Mouse (Mus musculus) neural tube, embryonic 15.5 days (tissue): Measurements from ENCODE around the gene Zfp974. TPM values are rescaled to one million over a fixed set of nuclear protein-coding genes. Genes with fewer than 3 reads are reported as not detected.
"Not testable (repeated sequence)": the region's sequence is repeated elsewhere in the genome, so short reads cannot be mapped to it uniquely, and the experiment has no call there.

Experiments used
- ATAC-seq: fragments of 200-750 bp; cut with Nextera tagmentation; 2 replicates; pipeline ENCODE4 v1.8.0; 2017; ENCODE audit warnings: mild to moderate bottlenecking, moderate TSS enrichment, moderate library complexity; ENCODE audit not compliant: low FRiP score
- H3K27ac ChIP-seq: fragments of 300-500 bp; sonication (generic); replicated peaks from 2 replicates; pipeline ENCODE4 v1.5.1; 2015; ENCODE audit warnings: mild to moderate bottlenecking, inconsistent platforms
- H3K27me3 ChIP-seq: fragments of 300-500 bp; sonication (generic); replicated peaks from 2 replicates; pipeline ENCODE4 v1.6.1; 2015; ENCODE audit warnings: inconsistent platforms
- H3K36me3 ChIP-seq: fragments of 300-500 bp; sonication (generic); 2 replicates; pipeline ENCODE4 v1.6.1; 2015; ENCODE audit warnings: inconsistent platforms
- H3K4me1 ChIP-seq: fragments of 300-500 bp; sonication (generic); 2 replicates; pipeline ENCODE4 v1.6.1; 2015; ENCODE audit warnings: inconsistent platforms
- H3K4me2 ChIP-seq: fragments of 300-500 bp; sonication (generic); 2 replicates; pipeline ENCODE4 v1.6.1; 2015; ENCODE audit warnings: inconsistent platforms, mild to moderate bottlenecking, moderate library complexity
- H3K4me3 ChIP-seq: fragments of 300-500 bp; sonication (generic); replicated peaks from 2 replicates; pipeline ENCODE4 v1.5.1; 2015; ENCODE audit warnings: mild to moderate bottlenecking, inconsistent platforms
- H3K9ac ChIP-seq: fragments of 300-500 bp; sonication (generic); replicated peaks from 2 replicates; pipeline ENCODE4 v1.6.1; 2015; ENCODE audit warnings: mild to moderate bottlenecking, inconsistent platforms
- H3K9me3 ChIP-seq: fragments of 300-500 bp; sonication (generic); replicated peaks from 2 replicates; pipeline ENCODE4 v1.6.1; 2016; ENCODE audit warnings: inconsistent platforms
- WGBS: fragments of 180-500 bp; shearing (Covaris S2); methylation state at CpG from one replicate; pipeline ENCODE4 v1.1.7; 2015; ENCODE audit warnings: mixed read lengths; 5-methylcytosine and 5-hydroxymethylcytosine counted together
- polyA plus RNA-seq: library from polyadenylated mRNA; unstranded; fragments of >200 nt; fragmentation: Nextera tagmentation; extraction: Ambion mirVana; gene quantifications from 2 replicates; pipeline ENCODE4 v1.2.1, GENCODE M21; 2015

The Zfp974 gene
- 11.3 and 12.4 TPM in 2 replicates for polyA plus RNA-seq

DNA sequence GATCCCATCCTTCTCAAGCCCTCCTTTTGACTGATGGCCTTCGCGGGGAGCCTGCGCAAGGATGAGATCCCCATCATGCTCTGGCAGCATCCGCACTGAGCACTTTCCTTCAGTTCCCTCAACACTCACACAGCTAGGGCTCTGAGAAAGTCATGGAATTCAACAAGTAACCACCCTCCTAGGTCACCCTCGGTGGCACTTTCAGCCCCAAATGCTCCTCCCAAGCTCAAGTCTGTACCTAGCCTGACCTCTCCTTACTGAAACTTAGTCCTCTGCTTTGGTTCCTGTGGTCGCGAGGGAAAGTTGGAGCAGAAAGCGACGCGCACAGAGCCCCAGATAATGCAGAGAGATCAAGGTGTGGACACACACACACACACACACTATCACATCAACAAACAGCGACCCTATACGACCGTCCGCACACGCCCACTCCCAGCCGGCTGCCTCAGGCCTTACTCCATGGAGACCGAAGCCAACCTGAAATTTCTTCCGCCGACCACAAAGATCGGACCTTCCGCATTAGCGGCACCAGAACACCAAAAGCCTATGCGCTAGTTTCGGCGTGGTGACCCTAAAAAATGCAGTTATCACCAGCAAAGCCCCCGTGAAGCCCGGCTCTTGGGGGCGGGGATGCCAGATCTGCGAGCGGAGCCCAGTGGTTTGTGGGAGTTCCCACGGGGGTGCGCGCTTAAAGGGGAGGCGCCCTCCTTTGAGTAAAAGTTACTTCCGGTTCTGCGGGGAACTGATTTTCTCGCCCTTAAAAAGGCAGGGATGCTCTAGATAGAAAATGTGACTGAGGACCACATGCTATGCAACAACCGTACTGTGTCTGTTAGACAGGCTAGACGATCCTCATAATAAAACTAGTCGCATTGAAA, at the start of gene Zfp974:
Gene Zfp974 (minus strand): TSS at position 643 of the 878 bp plus-strand sequence.
- H3K27me3 ChIP-seq: no peaks in the 10 kb centered on the region
- WGBS: 4% methylated on average over 40 of the region's 40 CpGs
- peak within 1 kb of the TSS; percentile 59 for H3K4me3 ChIP-seq
- peaks cover 13% of the 10 kb centered on the region for H3K36me3 ChIP-seq
- H3K27ac ChIP-seq: peak within 1 kb of the TSS; percentile 74
- peak within 1 kb of the TSS; percentile 79 for H3K4me2 ChIP-seq
- H3K4me1 ChIP-seq: peaks cover 13% of the 10 kb centered on the region
- peak within 1 kb of the TSS; percentile 70 for H3K9ac ChIP-seq
- ATAC-seq: peak; percentile 89
- no peaks in the 10 kb centered on the region for H3K9me3 ChIP-seq

DNA sequence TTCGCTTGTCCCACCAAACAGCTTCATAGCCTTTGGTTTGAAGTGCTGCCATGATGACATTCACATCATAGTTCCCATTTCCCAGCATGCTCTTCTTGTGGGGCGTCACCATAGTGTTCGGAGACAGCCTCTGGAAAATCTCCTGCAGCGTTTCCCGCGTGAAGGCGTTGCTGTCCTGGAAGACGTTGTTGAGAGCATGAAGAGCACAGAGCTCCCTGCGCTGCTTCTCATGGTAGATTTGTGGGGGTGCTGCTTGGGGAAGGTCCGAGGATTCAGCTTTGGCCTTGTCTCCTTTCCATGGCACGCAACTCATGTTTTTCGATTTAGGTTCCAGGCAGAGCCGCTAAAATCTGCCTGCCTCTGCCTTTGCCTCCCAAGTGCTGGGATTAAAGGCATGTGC, 20.2 kb upstream of the Zfp974 start:
- H3K27ac ChIP-seq, H3K4me3 ChIP-seq, H3K36me3 ChIP-seq, H3K9me3 ChIP-seq, H3K4me2 ChIP-seq, H3K4me1 ChIP-seq, H3K9ac ChIP-seq, H3K27me3 ChIP-seq, ATAC-seq: not testable (repeated sequence)
- WGBS: 93% methylated on average over 13 of the region's 13 CpGs

DNA sequence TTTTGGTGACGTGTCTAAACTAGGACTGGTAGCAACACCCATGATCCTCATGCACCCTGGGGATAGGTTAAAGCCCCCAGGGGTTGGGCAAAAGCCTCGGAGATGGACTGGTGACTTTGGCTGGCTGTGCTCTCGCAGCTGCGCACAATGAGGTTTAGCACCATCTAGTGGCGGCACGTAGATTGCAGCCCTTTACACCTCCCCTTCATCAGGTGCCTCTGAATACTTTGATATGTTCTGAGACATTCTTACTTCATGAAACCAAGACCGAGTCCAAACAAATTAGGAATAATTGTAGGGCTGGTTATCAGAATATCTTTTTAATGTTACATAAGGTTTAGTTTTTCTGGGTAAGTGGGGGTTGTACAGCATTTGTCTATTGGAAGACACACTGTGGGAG, 12.6 kb upstream of the Zfp974 start:
- not testable (repeated sequence) for H3K27ac ChIP-seq, H3K9me3 ChIP-seq, H3K4me2 ChIP-seq, H3K36me3 ChIP-seq, H3K27me3 ChIP-seq, H3K4me3 ChIP-seq, H3K9ac ChIP-seq, H3K4me1 ChIP-seq, ATAC-seq
- WGBS: 47% methylated on average over 5 of the region's 7 CpGs

DNA sequence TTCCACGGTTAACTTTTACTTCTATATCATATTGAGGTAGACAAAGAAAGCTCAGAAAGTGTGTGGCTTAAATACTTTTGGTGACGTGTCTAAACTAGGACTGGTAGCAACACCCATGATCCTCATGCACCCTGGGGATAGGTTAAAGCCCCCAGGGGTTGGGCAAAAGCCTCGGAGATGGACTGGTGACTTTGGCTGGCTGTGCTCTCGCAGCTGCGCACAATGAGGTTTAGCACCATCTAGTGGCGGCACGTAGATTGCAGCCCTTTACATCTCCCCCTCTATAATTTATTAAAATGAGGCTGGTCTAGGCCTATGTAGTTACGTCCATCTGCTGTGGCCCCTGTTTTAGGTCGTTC, 4.5 kb upstream of the Zfp974 start:
- not testable (repeated sequence) for H3K27me3 ChIP-seq, H3K9ac ChIP-seq, H3K4me3 ChIP-seq, H3K9me3 ChIP-seq, H3K27ac ChIP-seq, H3K36me3 ChIP-seq, ATAC-seq, H3K4me1 ChIP-seq
- H3K4me2 ChIP-seq: peak overlapping the region; percentile 47
- 26% methylated on average over 1 of the region's 9 CpGs for WGBS

DNA sequence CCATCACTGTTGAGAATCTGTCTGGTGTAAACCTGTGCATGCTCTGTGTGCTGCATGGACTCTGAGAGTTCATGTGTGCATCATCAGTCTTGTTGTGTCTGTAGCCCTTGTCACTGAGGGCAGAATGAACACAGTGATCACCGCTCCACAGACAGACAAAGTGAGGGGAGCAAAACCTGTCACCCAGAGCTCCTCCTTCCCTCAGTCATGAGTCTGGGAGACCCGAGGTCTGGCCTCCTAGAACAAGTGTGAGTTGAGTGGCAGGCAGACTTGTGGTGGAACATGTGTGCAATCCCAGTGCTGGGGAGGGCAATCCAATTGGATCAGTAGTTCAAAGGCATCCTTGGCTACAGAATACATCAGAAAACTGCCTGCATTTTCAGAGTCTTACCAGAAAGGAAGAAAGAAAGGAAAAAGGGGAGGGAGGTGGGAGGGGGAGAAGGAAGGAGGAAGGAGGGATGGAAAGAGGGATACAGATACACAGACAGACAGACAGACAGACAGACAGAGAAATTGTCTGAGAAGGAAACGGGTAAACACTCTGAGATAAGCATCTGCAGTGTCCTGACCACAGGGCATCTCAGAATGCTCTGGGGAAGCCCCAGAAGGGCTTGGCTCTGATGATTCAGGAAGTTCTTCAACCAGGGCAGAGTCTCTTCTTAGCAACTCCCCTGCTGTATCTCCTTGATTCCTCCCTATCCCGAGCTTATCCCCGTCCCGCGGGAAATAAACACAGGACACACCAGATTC, 4.0 kb upstream of the Zfp974 start:
- H3K4me3 ChIP-seq: no peak overlapping the region
- peaks cover 10% of the 10 kb centered on the region for H3K4me1 ChIP-seq
- ATAC-seq: no peak
- H3K9ac ChIP-seq: no peak overlapping the region
- H3K36me3 ChIP-seq: no peaks in the 10 kb centered on the region
- 28% methylated on average over 7 of the region's 7 CpGs for WGBS
- no peaks in the 10 kb centered on the region for H3K9me3 ChIP-seq
- no peaks in the 10 kb centered on the region for H3K27me3 ChIP-seq
- no peak overlapping the region for H3K27ac ChIP-seq
- peak overlapping the region; percentile 47 for H3K4me2 ChIP-seq

DNA sequence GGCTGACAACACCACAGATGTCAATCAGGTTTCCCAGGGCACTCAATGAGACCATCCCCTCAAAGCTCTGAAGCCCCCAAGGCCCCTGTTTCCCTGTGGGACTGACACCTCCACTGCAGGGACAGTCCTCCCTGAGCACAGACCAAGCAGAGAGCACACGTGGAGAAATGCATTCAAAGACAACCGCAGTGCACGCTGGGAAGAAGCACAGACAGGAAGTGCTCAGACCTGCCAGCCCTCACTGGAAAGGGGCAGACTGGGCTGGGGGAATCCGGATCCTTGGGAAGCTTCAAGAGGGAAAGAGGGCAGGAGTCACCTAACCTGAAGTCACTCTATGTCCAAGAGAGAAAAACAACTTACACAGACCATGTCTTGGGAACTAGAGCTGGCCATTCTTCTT, 2.2 kb downstream of the Zfp974 start:
- H3K27ac ChIP-seq, H3K4me2 ChIP-seq, H3K9ac ChIP-seq, H3K27me3 ChIP-seq, H3K9me3 ChIP-seq, ATAC-seq, H3K4me3 ChIP-seq: not testable (repeated sequence)
- peaks cover 13% of the 10 kb centered on the region for H3K4me1 ChIP-seq
- WGBS: 52% methylated on average over 4 of the region's 4 CpGs
- H3K36me3 ChIP-seq: peaks cover 25% of the 10 kb centered on the region

DNA sequence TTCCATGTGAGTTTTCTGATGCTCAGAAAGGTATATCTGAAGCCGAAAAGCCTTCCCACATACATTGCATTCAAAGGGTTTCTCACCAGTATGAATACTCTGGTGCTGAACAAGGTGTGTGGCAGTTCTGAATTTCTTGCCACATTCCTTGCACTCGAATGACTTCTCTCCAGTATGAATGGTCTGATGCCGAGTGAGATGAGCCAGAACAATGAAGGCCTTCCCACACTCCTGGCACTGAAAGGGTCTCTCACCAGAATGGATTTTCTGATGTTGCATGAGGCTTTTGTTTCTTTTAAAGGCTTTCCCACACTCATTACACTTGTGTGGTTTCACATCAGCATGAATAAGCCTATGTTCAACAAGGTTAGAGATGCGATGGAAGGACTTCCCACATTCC, 18.3 kb downstream of the Zfp974 start:
- not testable (repeated sequence) for ATAC-seq, H3K9ac ChIP-seq, H3K4me2 ChIP-seq, H3K4me3 ChIP-seq, H3K9me3 ChIP-seq, H3K4me1 ChIP-seq, H3K27ac ChIP-seq, H3K27me3 ChIP-seq
- peaks cover 63% of the 10 kb centered on the region for H3K36me3 ChIP-seq
- WGBS: 59% methylated on average over 4 of the region's 4 CpGs

DNA sequence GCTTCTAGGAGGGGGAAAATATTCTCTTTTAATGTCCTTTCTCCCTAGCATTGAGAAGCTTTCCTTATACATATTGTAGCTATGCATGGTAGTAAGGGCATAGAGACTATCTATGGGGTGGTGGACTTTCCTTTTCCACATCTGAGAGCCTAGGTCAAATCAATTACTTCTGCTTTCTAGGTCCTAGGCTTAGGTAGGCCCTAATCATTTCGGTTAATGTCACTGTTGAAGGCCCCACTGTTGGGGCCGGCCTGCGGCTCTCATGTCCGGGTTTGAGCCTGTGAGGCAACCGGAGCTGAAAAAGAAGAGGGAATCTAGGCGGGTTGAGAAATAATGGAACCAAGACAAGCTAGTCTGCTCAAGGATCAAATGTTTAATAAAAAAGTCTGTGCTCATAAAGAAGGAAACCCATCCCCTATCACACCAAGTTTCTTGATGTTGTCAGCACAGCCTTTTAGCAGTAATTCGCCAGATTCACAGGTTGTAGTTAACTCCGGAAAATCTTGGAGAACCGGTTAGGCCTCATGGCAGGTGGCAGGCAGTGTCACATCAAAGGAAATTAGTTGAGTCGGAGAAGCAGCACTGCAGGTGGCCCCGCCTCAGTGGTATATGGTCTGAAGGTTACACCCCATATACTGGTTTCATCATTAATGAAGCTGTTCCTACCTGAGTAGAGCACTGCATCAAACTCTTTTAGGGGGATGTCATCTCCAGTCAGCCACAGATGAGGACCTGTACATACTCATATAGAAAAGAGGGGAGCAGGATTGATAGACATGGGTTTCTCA, 24.0 kb downstream of the Zfp974 start:
- WGBS: 82% methylated on average over 11 of the region's 11 CpGs
- no peak overlapping the region for H3K4me3 ChIP-seq
- H3K9ac ChIP-seq: no peak overlapping the region
- H3K27ac ChIP-seq: no peak overlapping the region
- H3K27me3 ChIP-seq: no peaks in the 10 kb centered on the region
- H3K4me1 ChIP-seq: no peaks in the 10 kb centered on the region
- ATAC-seq: no peak
- no peaks in the 10 kb centered on the region; the same call in 1 of the 2 replicates for H3K9me3 ChIP-seq
- peaks cover 38% of the 10 kb centered on the region for H3K36me3 ChIP-seq
- no peak overlapping the region for H3K4me2 ChIP-seq

DNA sequence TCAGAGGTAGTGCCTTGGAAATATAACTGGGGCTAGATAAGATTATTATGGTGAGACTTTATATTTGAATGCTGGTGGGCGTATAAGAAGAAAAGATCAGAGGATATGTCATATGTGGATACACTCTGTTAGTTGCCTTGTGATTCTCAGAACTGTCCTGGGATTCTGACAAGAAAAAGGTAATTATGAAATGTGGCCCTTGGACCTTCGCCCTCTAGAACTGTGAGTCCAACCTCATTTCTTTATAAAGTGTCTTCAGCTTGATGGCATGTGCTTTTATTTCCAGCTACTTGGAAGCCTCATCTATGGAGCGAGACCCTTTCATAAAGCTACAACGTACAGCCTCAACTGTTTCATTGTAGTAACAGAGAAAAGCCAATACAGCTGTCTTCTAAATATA, 28.7 kb downstream of the Zfp974 start:
- 93% methylated on average over 4 of the region's 4 CpGs for WGBS
- peaks cover 6% of the 10 kb centered on the region for H3K36me3 ChIP-seq
- no peak overlapping the region for H3K27ac ChIP-seq
- H3K4me3 ChIP-seq: no peak overlapping the region
- no peaks in the 10 kb centered on the region for H3K27me3 ChIP-seq
- no peak for ATAC-seq
- no peak overlapping the region for H3K4me2 ChIP-seq
- no peaks in the 10 kb centered on the region for H3K4me1 ChIP-seq
- no peak overlapping the region for H3K9ac ChIP-seq
- H3K9me3 ChIP-seq: no peaks in the 10 kb centered on the region; the same call in 1 of the 2 replicates

DNA sequence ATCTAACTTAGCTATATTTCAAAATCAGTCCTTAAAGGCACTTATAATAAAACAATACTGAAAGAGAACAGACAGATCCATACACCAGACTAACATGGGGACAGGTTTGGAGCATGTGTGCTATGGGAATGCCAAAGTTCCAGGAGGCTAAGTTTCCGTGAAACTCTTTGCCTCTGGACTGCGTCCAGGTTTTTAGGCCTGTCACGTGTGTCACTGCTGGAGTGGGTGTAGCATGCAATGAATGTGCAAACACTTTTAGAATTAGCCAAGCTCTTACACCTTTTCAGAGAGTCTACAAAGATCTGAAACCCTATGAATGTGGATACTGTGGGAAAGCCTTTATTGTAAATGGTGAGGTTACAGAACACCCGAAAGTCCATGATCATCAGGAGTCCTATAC, 47.5 kb downstream of the Zfp974 start:
- no peak overlapping the region for H3K27ac ChIP-seq
- ATAC-seq: no peak
- no peak overlapping the region for H3K4me2 ChIP-seq
- H3K9me3 ChIP-seq: peaks cover 19% of the 10 kb centered on the region
- H3K9ac ChIP-seq: no peak overlapping the region
- no peaks in the 10 kb centered on the region for H3K4me1 ChIP-seq
- H3K4me3 ChIP-seq: no peak overlapping the region
- no peaks in the 10 kb centered on the region for H3K27me3 ChIP-seq
- H3K36me3 ChIP-seq: peaks cover 38% of the 10 kb centered on the region
- WGBS: 97% methylated on average over 4 of the region's 4 CpGs

DNA sequence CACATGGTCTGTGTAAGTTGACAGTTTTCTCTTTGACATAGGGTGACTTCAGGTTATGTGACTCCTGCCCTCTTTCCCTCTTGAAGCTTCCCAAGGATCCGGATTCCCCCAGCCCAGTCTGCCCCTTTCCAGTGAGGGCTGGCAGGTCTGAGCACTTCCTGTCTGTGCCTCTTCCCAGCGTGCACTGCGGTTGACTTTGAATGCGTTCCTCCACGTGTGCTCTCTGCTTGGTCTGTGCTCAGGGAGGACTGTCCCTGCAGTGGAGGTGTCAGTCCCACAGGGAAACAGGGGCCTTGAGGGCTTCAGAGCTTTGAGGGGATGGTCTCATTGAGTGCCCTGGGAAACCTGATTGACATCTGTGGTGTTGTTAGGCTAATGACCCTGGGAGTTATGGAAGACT, 66.7 kb downstream of the Zfp974 start:
- not testable (repeated sequence) for H3K4me2 ChIP-seq, H3K4me3 ChIP-seq, H3K27me3 ChIP-seq, H3K9me3 ChIP-seq, H3K27ac ChIP-seq, H3K36me3 ChIP-seq, ATAC-seq, H3K9ac ChIP-seq
- H3K4me1 ChIP-seq: peaks cover 17% of the 10 kb centered on the region
- WGBS: 86% methylated on average over 5 of the region's 5 CpGs
